Mouse (Mus musculus): Measurements from ENCODE around the gene Cd59a. TPM values are rescaled to one million over a fixed set of nuclear protein-coding genes. Genes with fewer than 3 reads are reported as not detected.
A peak's percentile ranks its signal among the peaks of the same experiment; 100 is the strongest.
"Not testable (repeated sequence)": the region's sequence is repeated elsewhere in the genome, so short reads cannot be mapped to it uniquely, and the experiment has no call there.

Cd59a gene
- polyA plus RNA-seq, 1 experiment from 2014 or later = 29.2 TPM

DNA sequence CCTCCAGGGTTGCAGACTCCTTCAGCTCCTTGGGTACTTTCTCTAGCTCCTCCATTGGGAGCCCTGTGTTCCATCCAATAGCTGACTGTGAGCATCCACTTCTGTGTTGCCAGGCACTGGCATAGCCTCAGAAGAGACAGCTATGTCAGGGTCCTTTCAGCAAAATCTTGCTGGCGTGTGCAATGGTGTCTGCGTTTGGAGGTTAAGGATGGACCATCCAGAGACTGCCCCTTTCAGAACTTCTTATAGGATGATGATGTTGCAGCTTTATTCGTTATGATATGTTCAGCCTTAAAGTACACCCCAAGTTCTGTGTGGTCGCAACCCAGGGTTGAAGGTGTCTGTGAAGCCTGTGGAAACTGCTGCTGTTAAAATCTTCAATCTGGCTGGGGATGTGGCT, 1.8 kb downstream of the Cd59a start:
- 0 out of 2 replicates have a peak overlapping the region, but pooled peaks have one; percentile 7 for H3K4me2 ChIP-seq
- H3K27me3 ChIP-seq (ENCODE audit: control insufficient read depth, insufficient read depth, low read length); H3K27ac ChIP-seq (ENCODE audit: low read depth, low read length); H3K4me3 ChIP-seq (ENCODE audit: low read depth, low read length); H3K9me3 ChIP-seq (ENCODE audit: control insufficient read depth, low read length); H3K9ac ChIP-seq (ENCODE audit: low read length); DNase-seq (ENCODE audit: low spot score, missing footprints); H3K4me1 ChIP-seq (ENCODE audit: control insufficient read depth, insufficient read depth, low read length); ATAC-seq (ENCODE audit: low FRiP score); H3K36me3 ChIP-seq (ENCODE audit: control insufficient read depth, insufficient read depth, low read length): not testable (repeated sequence)
- WGBS = 98% methylated on average over 4 of the region's 4 CpGs

DNA sequence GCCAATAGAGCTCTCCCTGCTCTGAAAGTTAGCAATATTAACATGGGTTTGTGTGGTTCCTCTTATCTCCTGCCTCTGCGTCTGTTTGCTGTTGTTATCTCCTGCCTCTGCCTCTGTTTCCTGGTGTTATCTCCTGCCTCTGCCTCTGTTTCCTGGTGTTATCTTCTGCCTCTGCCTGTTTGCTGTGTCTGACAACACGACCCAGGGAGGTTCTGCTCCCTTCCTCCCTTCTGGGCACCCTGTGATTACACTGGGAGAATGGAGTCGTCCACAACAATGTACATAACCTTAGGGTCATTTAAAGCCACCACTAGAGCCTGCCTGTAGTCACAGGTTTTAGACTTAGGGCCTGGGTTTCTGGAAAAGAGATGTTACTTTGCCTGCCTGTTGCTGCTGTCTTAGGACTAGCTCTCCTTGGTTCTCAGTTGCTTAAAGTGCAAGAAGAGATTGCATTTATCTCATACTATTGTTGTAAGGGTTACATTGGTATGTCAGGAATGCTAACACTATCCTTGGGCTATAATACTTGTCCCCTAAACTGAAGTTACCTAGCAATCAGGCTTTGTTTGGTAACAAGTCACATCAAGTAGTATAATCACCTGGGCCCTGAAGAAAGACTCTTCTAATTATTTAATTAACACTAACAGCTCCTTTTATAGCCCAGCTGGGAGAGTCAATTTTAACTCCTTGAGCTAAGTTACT, 3.1 kb downstream of the Cd59a start:
- H3K9ac ChIP-seq (ENCODE audit: low read length) = no peak overlapping the region
- ATAC-seq (ENCODE audit: low FRiP score) (no peak), DNase-seq (ENCODE audit: low spot score, missing footprints) (no peak)
- H3K4me1 ChIP-seq (ENCODE audit: control insufficient read depth, insufficient read depth, low read length) = peaks cover 9% of the 10 kb centered on the region; the same call in 1 of the 2 replicates
- H3K27ac ChIP-seq (ENCODE audit: low read depth, low read length) = no peak overlapping the region
- H3K27me3 ChIP-seq (ENCODE audit: control insufficient read depth, insufficient read depth, low read length) = no peaks in the 10 kb centered on the region
- no peak overlapping the region for H3K4me3 ChIP-seq (ENCODE audit: low read depth, low read length)
- H3K36me3 ChIP-seq (ENCODE audit: control insufficient read depth, insufficient read depth, low read length) = no peaks in the 10 kb centered on the region
- no peak overlapping the region for H3K4me2 ChIP-seq
- WGBS = 48% methylated on average over 3 of the region's 3 CpGs
- H3K9me3 ChIP-seq (ENCODE audit: control insufficient read depth, low read length) = no peaks in the 10 kb centered on the region

DNA sequence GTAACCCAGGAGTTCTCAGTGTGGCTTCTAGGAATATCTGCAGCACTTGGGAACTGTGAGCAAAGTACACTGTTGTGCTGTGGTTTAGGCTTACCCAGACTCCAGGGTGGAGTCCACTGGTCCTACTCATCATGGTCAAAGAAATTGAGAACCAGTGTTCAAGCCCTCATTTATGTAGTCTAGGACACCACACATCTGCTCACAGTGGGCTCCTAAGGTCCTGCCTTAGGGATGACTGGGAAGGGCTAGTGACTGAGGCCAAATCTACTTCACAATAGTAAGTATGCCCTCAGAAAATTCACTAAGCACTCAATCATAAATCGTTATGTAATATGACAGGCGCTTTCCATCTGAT, 3.6 kb downstream of the Cd59a start:
- ATAC-seq (ENCODE audit: low FRiP score) (no peak), DNase-seq (ENCODE audit: low spot score, missing footprints) (no peak)
- WGBS = 87% methylated on average over 2 of the region's 2 CpGs
- H3K27ac ChIP-seq (ENCODE audit: low read depth, low read length) = no peak overlapping the region
- H3K27me3 ChIP-seq (ENCODE audit: control insufficient read depth, insufficient read depth, low read length) = no peaks in the 10 kb centered on the region
- H3K4me3 ChIP-seq (ENCODE audit: low read depth, low read length) = no peak overlapping the region
- H3K4me1 ChIP-seq (ENCODE audit: control insufficient read depth, insufficient read depth, low read length) = peaks cover 9% of the 10 kb centered on the region; the same call in 1 of the 2 replicates
- H3K36me3 ChIP-seq (ENCODE audit: control insufficient read depth, insufficient read depth, low read length) = no peaks in the 10 kb centered on the region
- no peaks in the 10 kb centered on the region for H3K9me3 ChIP-seq (ENCODE audit: control insufficient read depth, low read length)
- H3K4me2 ChIP-seq = no peak overlapping the region
- H3K9ac ChIP-seq (ENCODE audit: low read length) = no peak overlapping the region

DNA sequence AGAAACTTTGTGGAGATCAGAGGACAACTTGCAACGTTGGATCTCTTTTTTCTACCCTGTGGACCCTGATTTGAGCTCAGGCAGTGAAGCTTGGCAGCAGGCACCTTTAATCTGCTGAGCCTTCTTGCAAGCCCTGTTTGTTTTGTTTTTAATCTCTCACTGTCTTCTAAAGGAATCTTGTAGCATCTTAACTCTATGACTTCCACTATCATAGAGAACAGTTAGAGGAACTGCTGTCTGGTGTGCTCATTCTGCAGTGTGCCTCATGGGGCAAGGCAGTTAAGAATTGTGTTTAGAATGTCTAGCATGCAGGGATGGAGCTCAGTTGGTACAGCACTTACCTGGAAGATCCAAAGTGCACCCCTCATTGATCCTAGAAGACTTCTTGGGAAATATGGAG, 4.3 kb downstream of the Cd59a start:
- 8% methylated on average over 1 of the region's 1 CpGs for WGBS
- H3K9ac ChIP-seq (ENCODE audit: low read length) = no peak overlapping the region
- no peak for DNase-seq (ENCODE audit: low spot score, missing footprints)

DNA sequence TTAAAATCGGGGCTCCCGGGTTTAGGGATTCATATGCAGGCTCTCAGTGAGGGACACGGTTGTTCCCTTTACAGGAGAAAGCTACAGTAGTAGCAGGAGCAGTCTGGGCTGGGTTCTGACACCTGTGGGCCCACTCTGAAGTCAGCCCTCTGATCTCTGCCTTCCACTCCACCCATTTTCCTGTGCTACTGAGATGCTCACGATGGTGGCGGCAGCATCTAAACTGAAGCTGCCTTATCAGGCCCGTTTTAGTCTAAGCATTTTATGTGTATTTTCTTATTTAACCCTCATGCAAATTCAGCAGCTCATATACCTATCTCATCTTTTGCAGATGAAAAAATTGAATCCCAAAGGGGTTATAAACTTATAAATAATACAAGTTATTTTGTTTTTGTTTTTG, 9.2 kb downstream of the Cd59a start:
- WGBS = 87% methylated on average over 6 of the region's 6 CpGs

More for the DNA sequence above, 4.3 kb downstream of the Cd59a start:
- no peak for ATAC-seq (ENCODE audit: low FRiP score)
- Histone ChIP-seq H3K4me3 (ENCODE audit: low read depth, low read length) (no peak overlapping the region), H3K9me3 (ENCODE audit: control insufficient read depth, low read length) (no peaks in the 10 kb centered on the region), H3K27me3 (ENCODE audit: control insufficient read depth, insufficient read depth, low read length) (no peaks in the 10 kb centered on the region), H3K4me1 (ENCODE audit: control insufficient read depth, insufficient read depth, low read length) (peaks cover 9% of the 10 kb centered on the region; the same call in 1 of the 2 replicates), H3K27ac (ENCODE audit: low read depth, low read length) (no peak overlapping the region), H3K4me2 (no peak overlapping the region), H3K36me3 (ENCODE audit: control insufficient read depth, insufficient read depth, low read length) (no peaks in the 10 kb centered on the region)

DNA sequence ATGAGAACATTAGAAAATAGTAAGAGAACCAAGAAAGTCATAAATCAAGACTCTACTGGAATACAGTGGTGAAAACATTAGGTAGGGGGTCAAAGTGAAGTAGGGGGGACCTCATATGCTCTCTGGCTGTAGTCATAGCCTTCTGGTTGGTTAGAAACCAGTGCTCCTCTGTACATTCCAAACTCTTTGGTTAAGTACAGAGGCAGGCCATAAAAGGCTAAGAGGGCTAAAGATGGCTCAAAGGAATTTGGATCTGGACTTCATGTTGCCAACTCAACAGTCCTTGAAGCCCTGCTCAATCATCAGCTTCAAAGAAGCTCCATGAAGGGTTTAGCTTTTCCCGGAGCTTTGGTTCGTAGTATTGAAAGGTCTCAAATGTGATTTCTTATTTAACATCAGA, 13.4 kb downstream of the Cd59a start:
- not testable (repeated sequence) for H3K4me3 ChIP-seq (ENCODE audit: low read depth, low read length); DNase-seq (ENCODE audit: low spot score, missing footprints); H3K4me2 ChIP-seq; H3K27ac ChIP-seq (ENCODE audit: low read depth, low read length); H3K9ac ChIP-seq (ENCODE audit: low read length); H3K36me3 ChIP-seq (ENCODE audit: control insufficient read depth, insufficient read depth, low read length); H3K9me3 ChIP-seq (ENCODE audit: control insufficient read depth, low read length); ATAC-seq (ENCODE audit: low FRiP score); H3K27me3 ChIP-seq (ENCODE audit: control insufficient read depth, insufficient read depth, low read length); H3K4me1 ChIP-seq (ENCODE audit: control insufficient read depth, insufficient read depth, low read length)
- 91% methylated on average over 2 of the region's 2 CpGs for WGBS

More for the DNA sequence above, 9.2 kb downstream of the Cd59a start:
- H3K9me3 ChIP-seq (ENCODE audit: control insufficient read depth, low read length) = no peaks in the 10 kb centered on the region
- no peaks in the 10 kb centered on the region for H3K4me1 ChIP-seq (ENCODE audit: control insufficient read depth, insufficient read depth, low read length)
- no peak overlapping the region for H3K4me2 ChIP-seq
- H3K27me3 ChIP-seq (ENCODE audit: control insufficient read depth, insufficient read depth, low read length) = no peaks in the 10 kb centered on the region
- no peaks in the 10 kb centered on the region for H3K36me3 ChIP-seq (ENCODE audit: control insufficient read depth, insufficient read depth, low read length)
- DNase-seq (ENCODE audit: low spot score, missing footprints) (no peak), ATAC-seq (ENCODE audit: low FRiP score) (no peak)
- H3K27ac ChIP-seq (ENCODE audit: low read depth, low read length) = no peak overlapping the region
- no peak overlapping the region for H3K4me3 ChIP-seq (ENCODE audit: low read depth, low read length)
- H3K9ac ChIP-seq (ENCODE audit: low read length) = no peak overlapping the region

DNA sequence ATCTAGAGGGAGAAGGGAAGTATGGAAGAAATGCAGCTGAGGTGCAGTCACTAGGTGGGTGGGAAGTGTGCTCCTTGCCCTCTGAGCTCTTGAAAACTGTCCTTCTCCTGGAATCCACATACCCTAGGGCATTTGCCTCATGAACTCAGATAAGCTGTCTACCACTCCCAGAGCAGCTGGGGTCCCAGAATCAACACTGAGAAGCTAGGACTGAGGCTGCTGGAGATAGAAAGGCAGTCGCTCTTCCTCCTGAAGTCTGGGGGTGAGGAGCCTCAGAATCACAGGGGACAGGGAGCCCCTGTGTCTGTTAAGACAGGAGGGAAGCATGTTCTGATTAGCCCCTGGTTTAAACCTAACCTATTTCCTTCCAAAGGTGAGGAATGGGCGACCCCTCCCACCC, 13.9 kb downstream of the Cd59a start:
- no peak overlapping the region for H3K4me2 ChIP-seq
- 75% methylated on average over 2 of the region's 2 CpGs for WGBS
- no peaks in the 10 kb centered on the region for H3K9me3 ChIP-seq (ENCODE audit: control insufficient read depth, low read length)
- no peaks in the 10 kb centered on the region for H3K27me3 ChIP-seq (ENCODE audit: control insufficient read depth, insufficient read depth, low read length)
- no peak overlapping the region for H3K27ac ChIP-seq (ENCODE audit: low read depth, low read length)
- no peak overlapping the region for H3K9ac ChIP-seq (ENCODE audit: low read length)
- DNase-seq (ENCODE audit: low spot score, missing footprints) (peak; percentile 56), ATAC-seq (ENCODE audit: low FRiP score) (no peak)
- no peak overlapping the region for H3K4me3 ChIP-seq (ENCODE audit: low read depth, low read length)
- no peaks in the 10 kb centered on the region for H3K4me1 ChIP-seq (ENCODE audit: control insufficient read depth, insufficient read depth, low read length)
- no peaks in the 10 kb centered on the region for H3K36me3 ChIP-seq (ENCODE audit: control insufficient read depth, insufficient read depth, low read length)

DNA sequence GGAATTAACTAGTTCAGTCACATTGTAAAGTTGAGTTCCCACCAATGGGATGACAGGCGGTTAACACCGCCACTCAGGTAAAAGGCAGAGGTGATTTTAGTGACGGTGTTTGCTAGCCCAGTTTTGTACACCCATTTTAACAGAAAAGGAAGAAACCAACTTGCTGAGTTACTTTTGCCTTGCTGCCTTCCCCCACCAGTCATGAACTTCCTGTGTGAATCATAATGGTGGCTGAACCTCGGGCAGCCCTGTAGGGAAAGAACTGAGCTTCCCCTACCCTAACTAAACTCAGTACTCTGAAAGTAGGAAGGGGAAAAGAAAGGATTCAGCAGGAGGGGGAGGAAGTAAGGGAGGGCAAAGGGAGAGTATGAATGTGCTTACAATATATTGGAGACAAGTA, 14.4 kb downstream of the Cd59a start:
- H3K4me3 ChIP-seq (ENCODE audit: low read depth, low read length) = no peak overlapping the region
- no peak for ATAC-seq (ENCODE audit: low FRiP score)
- no peak overlapping the region for H3K9ac ChIP-seq (ENCODE audit: low read length)
- no peaks in the 10 kb centered on the region for H3K36me3 ChIP-seq (ENCODE audit: control insufficient read depth, insufficient read depth, low read length)
- no peaks in the 10 kb centered on the region for H3K4me1 ChIP-seq (ENCODE audit: control insufficient read depth, insufficient read depth, low read length)
- peak; percentile 59 for DNase-seq (ENCODE audit: low spot score, missing footprints)
- H3K27me3 ChIP-seq (ENCODE audit: control insufficient read depth, insufficient read depth, low read length) = no peaks in the 10 kb centered on the region
- H3K4me2 ChIP-seq = no peak overlapping the region
- WGBS = 90% methylated on average over 4 of the region's 4 CpGs
- H3K27ac ChIP-seq (ENCODE audit: low read depth, low read length) = no peak overlapping the region
- H3K9me3 ChIP-seq (ENCODE audit: control insufficient read depth, low read length) = no peaks in the 10 kb centered on the region

DNA sequence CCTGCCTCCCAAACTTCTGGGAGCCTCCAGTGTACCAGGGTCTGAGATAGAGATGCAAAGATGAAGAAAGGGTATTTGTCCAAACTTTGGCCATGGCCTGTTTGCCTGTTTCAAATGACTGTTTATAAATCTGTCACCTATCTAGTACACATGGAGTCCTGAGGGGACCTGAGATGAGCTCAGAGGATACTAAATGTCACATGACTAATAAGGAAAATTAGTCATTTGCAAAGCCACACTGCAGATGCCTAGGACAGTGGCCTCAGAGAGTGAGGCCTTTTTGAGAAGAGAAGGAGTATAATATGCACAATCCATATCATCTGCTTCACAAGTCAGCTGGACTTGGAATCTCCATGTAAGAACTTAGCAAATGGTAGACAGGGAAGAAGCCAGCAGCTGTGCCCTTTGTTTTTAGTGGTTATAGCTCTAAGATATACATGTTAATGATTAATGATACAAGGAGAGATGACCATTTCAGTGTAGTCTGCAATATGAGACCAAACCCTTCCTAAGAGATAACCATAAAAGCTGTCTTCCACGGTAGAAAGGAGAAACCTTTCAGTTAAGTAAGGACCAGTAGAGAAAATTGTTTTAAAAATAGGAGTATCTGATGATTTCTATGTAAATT, 15.7 kb downstream of the Cd59a start:
- not testable (repeated sequence) for ATAC-seq (ENCODE audit: low FRiP score)

More for the DNA sequence above, 15.7 kb downstream of the Cd59a start:
- H3K9me3 ChIP-seq (ENCODE audit: control insufficient read depth, low read length); H3K36me3 ChIP-seq (ENCODE audit: control insufficient read depth, insufficient read depth, low read length); H3K9ac ChIP-seq (ENCODE audit: low read length); H3K4me2 ChIP-seq; H3K4me3 ChIP-seq (ENCODE audit: low read depth, low read length); H3K27ac ChIP-seq (ENCODE audit: low read depth, low read length); DNase-seq (ENCODE audit: low spot score, missing footprints); H3K27me3 ChIP-seq (ENCODE audit: control insufficient read depth, insufficient read depth, low read length); H3K4me1 ChIP-seq (ENCODE audit: control insufficient read depth, insufficient read depth, low read length): not testable (repeated sequence)
- no CpG with 5 or more reads among the region's 1 CpGs for WGBS
